Mouse (Mus musculus) ES-E14 (cell line): ENCODE measurements around the gene BC025920.
A peak's percentile ranks its signal among the peaks of the same experiment; 100 is the strongest.

Experiments used
- CHD2 ChIP-seq: IDR thresholded peaks from 2 replicates; pipeline ENCODE4 v1.6.1; 2014; ENCODE audit warnings: mild to moderate bottlenecking, low read depth, low read length, inconsistent platforms
- HCFC1 ChIP-seq: IDR thresholded peaks from 2 replicates; pipeline ENCODE4 v1.6.1; 2012; ENCODE audit warnings: low read length, inconsistent platforms, borderline replicate concordance; ENCODE audit not compliant: insufficient read depth
- MAFK ChIP-seq: IDR thresholded peaks from 2 replicates; pipeline ENCODE4 v1.6.1; 2014; ENCODE audit warnings: mild to moderate bottlenecking, low read depth, low read length, inconsistent platforms; ENCODE audit not compliant: insufficient read depth
- ZC3H11A ChIP-seq: IDR thresholded peaks from 2 replicates; pipeline ENCODE4 v1.6.1; 2012; ENCODE audit warnings: low read depth, mild to moderate bottlenecking, inconsistent platforms, low read length, borderline replicate concordance
- ZNF384 ChIP-seq: IDR thresholded peaks from 2 replicates; pipeline ENCODE4 v1.6.1; 2012; ENCODE audit warnings: low read depth, low read length, inconsistent platforms

GRCm38 (mm10) chr10:81620786-81621185 lies 14.7 kb downstream of the BC025920 start:
- no peak for TF ChIP-seq HCFC1
- TF ChIP-seq ZNF384: no peak
- no peak for TF ChIP-seq MAFK
- peak; percentile 44; the same call in 1 of the 2 replicates for TF ChIP-seq CHD2
- no peak for TF ChIP-seq ZC3H11A
